Mouse (Mus musculus) G1E (cell line): ENCODE measurements around the gene Mafk.

ENCODE experiments used
- CTCF ChIP-seq: IDR thresholded peaks from 2 replicates; pipeline ENCODE4 v1.5.1; 2012; ENCODE audit warnings: low read depth, low read length, inconsistent platforms, mixed read lengths
- GATA2 ChIP-seq: IDR thresholded peaks from 2 replicates; pipeline ENCODE4 v1.6.1; 2012; ENCODE audit warnings: low read depth, low read length, inconsistent platforms, borderline replicate concordance
- TAL1 ChIP-seq: conservative IDR thresholded peaks from 2 replicates; pipeline ENCODE4 v1.6.1; 2012; ENCODE audit warnings: low read depth, low read length, inconsistent platforms, mixed read lengths

DNA sequence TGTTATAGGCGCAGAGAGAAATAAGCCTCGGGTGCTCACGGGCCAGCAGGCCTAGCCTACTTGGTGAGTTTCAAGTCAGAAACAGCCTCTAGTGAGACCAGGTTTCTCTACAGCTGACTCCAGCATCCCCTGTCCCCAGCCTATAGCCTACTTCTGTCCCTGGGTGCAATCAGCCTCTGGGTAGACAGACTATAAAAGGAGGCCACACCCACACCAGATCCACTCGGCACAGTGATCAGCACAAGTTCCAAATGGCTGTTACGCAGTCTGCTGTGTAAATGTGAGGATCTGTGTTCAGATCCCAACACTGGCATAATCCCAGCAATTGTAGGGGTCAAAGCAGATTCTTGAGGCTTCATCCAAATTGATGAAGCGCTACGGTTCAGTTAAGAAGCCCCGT lies 11.9 kb downstream of the Mafk start:
- no peak for TF ChIP-seq CTCF
- TF ChIP-seq TAL1 = no peak
- TF ChIP-seq GATA2 = no peak
